Comparison of ENCODE assay signal across 26 mouse cellular contexts in genomic region chr11:99223310-99223709, GRCm38 (mm10). TPM values are rescaled to one million over a fixed set of nuclear protein-coding genes. Genes with fewer than 3 reads are reported as not detected.
"Had no signal": no experiment of that assay in that cellular context is flagged by ENCODE, and none has a peak within 500 bp of the region (broad histone marks: within the 10 kb centered on the region; RNA-seq: fewer than 3 reads in every experiment).

No protein-coding gene starts in this region.

- DNase-seq: gastrocnemius, postnatal 25 days; heart, postnatal 14 days; heart, postnatal 4 days; kidney, adult 18-20 months; kidney, adult 8-10 months; kidney, postnatal 10 days; kidney, postnatal 25 days; kidney, postnatal 4 days; liver; liver, embryonic 13.5 days; liver, postnatal 0 days had no signal

- H3K9ac ChIP-seq: hindbrain, embryonic 12.5 days; hindbrain, embryonic 14.5 days; intestine, embryonic 15.5 days; limb, embryonic 12.5 days; liver, embryonic 13.5 days; liver, embryonic 15.5 days; liver, postnatal 0 days had no signal

- H3K4me2 ChIP-seq: hindbrain, embryonic 12.5 days; hindbrain, embryonic 14.5 days; intestine, embryonic 15.5 days; limb, embryonic 12.5 days; liver, embryonic 11.5 days; liver, embryonic 13.5 days; liver, embryonic 15.5 days had no signal

- H3K27me3 ChIP-seq: hindbrain, embryonic 12.5 days; intestine, embryonic 15.5 days; limb, embryonic 12.5 days; liver, embryonic 13.5 days; liver, embryonic 15.5 days had no signal

- H3K27ac ChIP-seq: heart, embryonic 10.5 days; hindbrain, embryonic 10.5 days; hindbrain, embryonic 12.5 days; hindbrain, embryonic 14.5 days; intestine, embryonic 15.5 days; layer of hippocampus, adult 2 months; left cerebral cortex, adult 2 months; limb, embryonic 10.5 days; limb, embryonic 12.5 days; liver, embryonic 13.5 days; liver, embryonic 15.5 days had no signal

- ATAC-seq: hindbrain, embryonic 16.5 days; inflammation-experienced regulatory T-cells, adult 6 months; intestine, embryonic 15.5 days; intestine, postnatal 0 days; liver, postnatal 0 days had no signal

- H3K9me3 ChIP-seq: heart, embryonic 10.5 days; hindbrain, embryonic 10.5 days; hindbrain, embryonic 12.5 days; intestine, embryonic 15.5 days; limb, embryonic 10.5 days; limb, embryonic 12.5 days; liver, embryonic 13.5 days; liver, embryonic 15.5 days had no signal

- H3K4me3 ChIP-seq: heart, embryonic 10.5 days; hindbrain, embryonic 10.5 days; hindbrain, embryonic 12.5 days; intestine, embryonic 15.5 days; layer of hippocampus, adult 2 months; left cerebral cortex, adult 2 months; limb, embryonic 10.5 days; limb, embryonic 12.5 days; liver, embryonic 13.5 days; liver, embryonic 15.5 days had no signal

RNA-seq across cellular contexts. Expression of gene Krt222, which starts 20.6 kb away (rescaled TPM):
- total RNA-seq: granulocyte monocyte progenitor cell, adult 5-6 weeks had no signal
